16 mouse cellular contexts compared by ENCODE assay signal in the genomic region with DNA sequence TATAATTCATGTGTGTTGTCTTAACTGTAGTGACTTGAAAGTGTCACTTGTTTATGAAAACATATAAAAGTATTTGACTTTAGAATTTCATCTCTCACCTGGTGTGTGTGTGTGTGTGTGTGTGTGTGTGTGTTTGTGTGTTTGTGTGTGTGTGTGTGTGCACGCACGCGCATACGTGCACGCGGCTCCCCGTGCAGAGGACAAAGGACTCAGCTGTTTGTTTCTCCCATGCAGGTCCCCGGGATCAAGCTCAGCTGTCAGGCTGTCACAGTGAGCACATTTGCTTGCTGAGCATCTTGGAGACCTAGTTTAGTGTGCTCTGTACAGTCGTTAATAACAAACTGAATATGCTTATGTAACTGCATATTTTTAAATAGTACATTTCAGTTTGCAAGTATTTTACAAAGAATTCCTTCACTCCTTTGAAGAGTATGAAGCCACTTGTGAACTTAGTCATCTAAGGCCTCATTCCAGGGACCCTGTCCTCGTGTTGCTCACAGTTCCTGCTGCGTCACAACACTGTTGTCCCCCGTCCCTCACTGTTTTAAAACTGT. TPM values are rescaled to one million over a fixed set of nuclear protein-coding genes. Genes with fewer than 3 reads are reported as not detected.
DNase-seq lines count a peak whose midpoint lies in the region; ATAC-seq lines count a peak whose summit lies in the region.
"Had no signal": no experiment of that assay in that cellular context is flagged by ENCODE, and none has a peak within 500 bp of the region (broad histone marks: within the 10 kb centered on the region; RNA-seq: fewer than 3 reads in every experiment).

No protein-coding gene starts in this region.

- H3K36me3 ChIP-seq in heart, embryonic 10.5 days: peaks cover 53% of the 10 kb centered on the region
- peaks cover 22% of the 10 kb centered on the region; the same call in 1 of the 2 replicates for H3K36me3 ChIP-seq in liver, embryonic 11.5 days (ENCODE audit: control insufficient read depth, insufficient read depth, low read length)
- H3K36me3 ChIP-seq in liver, embryonic 13.5 days: peaks cover 77% of the 10 kb centered on the region
- peaks cover 64% of the 10 kb centered on the region for H3K36me3 ChIP-seq in liver, embryonic 16.5 days (ENCODE audit: control insufficient read depth, insufficient read depth)

- H3K9me3 ChIP-seq in heart, embryonic 10.5 days: no peaks in the 10 kb centered on the region
- H3K9me3 ChIP-seq in liver, embryonic 11.5 days (ENCODE audit: control insufficient read depth, low read length): no peaks in the 10 kb centered on the region
- no peaks in the 10 kb centered on the region for H3K9me3 ChIP-seq in liver, embryonic 13.5 days (replicated peaks)
- no peaks in the 10 kb centered on the region for H3K9me3 ChIP-seq in liver, embryonic 16.5 days (replicated peaks; ENCODE audit: control insufficient read depth, low read length)
- H3K9me3 ChIP-seq: embryonic facial prominence, embryonic 13.5 days; forebrain, embryonic 12.5 days; hindbrain, embryonic 15.5 days had no signal

- DNase-seq in heart, embryonic 10.5 days (ENCODE audit: low spot score): no peak
- no peak for DNase-seq in heart, adult 8-10 months (ENCODE audit: low spot score)
- no peak for DNase-seq in liver, embryonic 11.5 days (ENCODE audit: low spot score)
- DNase-seq in liver: no peak
- no peak for DNase-seq in liver, embryonic 13.5 days
- DNase-seq in adrenal gland, postnatal 4 days (ENCODE audit: low spot score in 2 of 2): no peak
- DNase-seq: adrenal gland, postnatal 10 days; cerebellum, adult 11-12 months; cerebellum, adult 9-10 months; cerebellum, postnatal 36 days; gastrocnemius, postnatal 14 days had no signal

- peaks cover 13% of the 10 kb centered on the region; the same call in 1 of the 2 replicates for H3K4me1 ChIP-seq in heart, embryonic 10.5 days
- H3K4me1 ChIP-seq in liver, embryonic 11.5 days (replicated peaks; ENCODE audit: control insufficient read depth, insufficient read depth, low read length): peaks cover 37% of the 10 kb centered on the region
- peaks cover 73% of the 10 kb centered on the region for H3K4me1 ChIP-seq in liver, embryonic 13.5 days (replicated peaks)
- H3K4me1 ChIP-seq in liver, embryonic 16.5 days (ENCODE audit: control insufficient read depth, low read depth, low read length): peaks cover 48% of the 10 kb centered on the region
- H3K4me1 ChIP-seq: forebrain, embryonic 12.5 days; hindbrain, embryonic 15.5 days had no signal

- no peak overlapping the region for H3K4me2 ChIP-seq in liver, embryonic 11.5 days
- H3K4me2 ChIP-seq in liver, embryonic 13.5 days: no peak overlapping the region
- no peak overlapping the region for H3K4me2 ChIP-seq in liver, embryonic 16.5 days (ENCODE audit: low read depth, low read length)
- H3K4me2 ChIP-seq: embryonic facial prominence, embryonic 13.5 days; forebrain, embryonic 12.5 days; hindbrain, embryonic 15.5 days had no signal

- no peaks in the 10 kb centered on the region for H3K27me3 ChIP-seq in heart, embryonic 10.5 days (ENCODE audit: insufficient read depth, poor library complexity, severe bottlenecking)
- no peaks in the 10 kb centered on the region for H3K27me3 ChIP-seq in liver, embryonic 11.5 days (replicated peaks; ENCODE audit: control insufficient read depth, insufficient read depth, low read length)
- H3K27me3 ChIP-seq in liver, embryonic 13.5 days: no peaks in the 10 kb centered on the region
- no peaks in the 10 kb centered on the region for H3K27me3 ChIP-seq in liver, embryonic 16.5 days (ENCODE audit: control insufficient read depth, insufficient read depth, low read depth, low read length)
- H3K27me3 ChIP-seq: embryonic facial prominence, embryonic 13.5 days; forebrain, embryonic 12.5 days; hindbrain, embryonic 15.5 days had no signal

- no peak overlapping the region for H3K4me3 ChIP-seq in heart, embryonic 10.5 days
- H3K4me3 ChIP-seq in liver, embryonic 11.5 days (ENCODE audit: low read depth, low read length): no peak overlapping the region
- H3K4me3 ChIP-seq in liver, embryonic 13.5 days (replicated peaks): no peak overlapping the region
- H3K4me3 ChIP-seq in liver, embryonic 16.5 days (ENCODE audit: low read depth, low read length): no peak overlapping the region
- H3K4me3 ChIP-seq: embryonic facial prominence, embryonic 13.5 days; forebrain, embryonic 12.5 days; hindbrain, embryonic 15.5 days had no signal

- peak overlapping the region; percentile 74 for H3K27ac ChIP-seq in heart, embryonic 10.5 days
- H3K27ac ChIP-seq in liver, embryonic 11.5 days (ENCODE audit: low read depth, low read length): peak overlapping the region; percentile 56; the same call in 1 of the 2 replicates
- H3K27ac ChIP-seq in liver, embryonic 13.5 days: peak overlapping the region; percentile 80
- peak overlapping the region; percentile 78 for H3K27ac ChIP-seq in liver, embryonic 16.5 days (ENCODE audit: low read length)
- H3K27ac ChIP-seq: embryonic facial prominence, embryonic 13.5 days; forebrain, embryonic 12.5 days; hindbrain, embryonic 15.5 days had no signal

- 82% methylated on average over 12 of the region's 12 CpGs for WGBS in heart, embryonic 10.5 days
- 91% methylated on average over 12 of the region's 12 CpGs for WGBS in liver, embryonic 11.5 days
- WGBS in liver, embryonic 13.5 days (ENCODE audit: insufficient replicate concordance): 90% methylated on average over 12 of the region's 12 CpGs
- 89% methylated on average over 12 of the region's 12 CpGs for WGBS in liver, embryonic 16.5 days (ENCODE audit: insufficient replicate concordance)

- no peak for ATAC-seq in liver, embryonic 11.5 days (replicated peaks; ENCODE audit: low FRiP score)
- no peak for ATAC-seq in liver, embryonic 13.5 days (ENCODE audit: low read depth)
- ATAC-seq in liver, embryonic 16.5 days (ENCODE audit: low read depth): no peak
- ATAC-seq: forebrain, embryonic 16.5 days had no signal

- no peak overlapping the region for H3K9ac ChIP-seq in liver, embryonic 11.5 days (ENCODE audit: low read depth, low read length)
- H3K9ac ChIP-seq in liver, embryonic 13.5 days: no peak overlapping the region
- no peak overlapping the region for H3K9ac ChIP-seq in liver, embryonic 16.5 days (ENCODE audit: low read depth, low read length)
- H3K9ac ChIP-seq: embryonic facial prominence, embryonic 13.5 days; forebrain, embryonic 12.5 days; hindbrain, embryonic 15.5 days had no signal

RNA-seq across cellular contexts. Expression of a gene that starts 51.8 kb away (rescaled TPM):
- polyA plus RNA-seq in heart, embryonic 10.5 days (2016; fragmentation: Nextera tagmentation; extraction: Ambion mirVana): 20.9 and 24.2 TPM in 2 replicates
- 10 to 100 TPM in 1 of 4 experiments, 1 to 10 TPM in 3; 7.4 to 11.1 (median 10.0) TPM for total RNA-seq in heart, adult 8-10 months (2022)
- 37.7 and 37.9 TPM in 2 replicates for polyA plus RNA-seq in liver, embryonic 11.5 days (2014; fragmentation: Nextera tagmentation; extraction: Ambion mirVana)
- polyA plus RNA-seq in liver, embryonic 13.5 days (2015; fragmentation: Nextera tagmentation; extraction: Ambion mirVana): 38.0 and 43.2 TPM in 2 replicates
- polyA plus RNA-seq in liver, embryonic 16.5 days (2015; fragmentation: Nextera tagmentation; extraction: Ambion mirVana): 46.8 and 51.5 TPM in 2 replicates
- 10 to 100 TPM; 55.2 to 63.6 TPM for total RNA-seq in adrenal gland, postnatal 4 days (2021)
